28 mouse cellular contexts compared by ENCODE assay signal in genomic region chr13:12320148-12320547, GRCm38 (mm10). TPM values are rescaled to one million over a fixed set of nuclear protein-coding genes. Genes with fewer than 3 reads are reported as not detected.
DNase-seq lines count a peak whose midpoint lies in the region; ATAC-seq and TF ChIP-seq lines count a peak whose summit lies in the region.
"Had no signal": no experiment of that assay in that cellular context is flagged by ENCODE, and none has a peak within 500 bp of the region (broad histone marks: within the 10 kb centered on the region; RNA-seq: fewer than 3 reads in every experiment).

No protein-coding gene starts in this region.

- DNase-seq in heart, adult 2 months: no peak
- no peak for DNase-seq in heart, postnatal 25 days (ENCODE audit: low spot score)
- peak; percentile 90 for DNase-seq in heart, postnatal 0 days (ENCODE audit: low spot score)
- DNase-seq in cerebellum, adult 11 months: no peak
- no peak for DNase-seq in adrenal gland, postnatal 4 days (ENCODE audit: low spot score in 2 of 2)
- DNase-seq: adrenal gland, postnatal 25 days; B cell, adult 2 months; cerebellum, adult 9-11 months; kidney, adult 18-20 months; kidney, postnatal 25 days; liver; lung, adult 2 months; lung, postnatal 10 days; right cerebral cortex, postnatal 14 days; thymus, postnatal 14 days had no signal

- no peaks in the 10 kb centered on the region; the same call in none of the 2 replicates for H3K79me2 ChIP-seq in heart, adult 2 months (replicated peaks; ENCODE audit: control insufficient read depth, insufficient read depth, low read length)

- H3K4me2 ChIP-seq in heart, embryonic 12.5 days: peak overlapping the region; percentile 42
- H3K4me2 ChIP-seq in heart, postnatal 0 days (ENCODE audit: low read depth, low read length): peak overlapping the region; percentile 31; the same call in 1 of the 2 replicates
- H3K4me2 ChIP-seq: hindbrain, embryonic 15.5 days; kidney, embryonic 15.5 days; midbrain, embryonic 13.5 days; stomach, embryonic 15.5 days had no signal

- H3K27ac ChIP-seq in heart, adult 2 months: peak overlapping the region; percentile 90
- H3K27ac ChIP-seq in cortical plate, adult 2 months (ENCODE audit: insufficient read depth, low read length): peak overlapping the region; percentile 63; the same call in 1 of the 2 replicates
- H3K27ac ChIP-seq in heart, embryonic 12.5 days (ENCODE audit: poor library complexity, severe bottlenecking): peak overlapping the region; percentile 97
- peak overlapping the region; percentile 93 for H3K27ac ChIP-seq in heart, postnatal 0 days (ENCODE audit: low read depth)
- H3K27ac ChIP-seq: hindbrain, embryonic 10.5 days; hindbrain, embryonic 15.5 days; kidney, embryonic 15.5 days; liver, embryonic 14.5 days; macrophage; midbrain, embryonic 13.5 days; stomach, embryonic 15.5 days had no signal

- TF ChIP-seq CTCF in heart, adult 2 months (IDR thresholded peaks at IDR 0.05): no peak
- no peak for TF ChIP-seq CTCF in cortical plate, adult 2 months (IDR thresholded peaks at IDR 0.05; ENCODE audit: extremely low read depth, insufficient read depth, low read length)
- no peak for TF ChIP-seq CTCF in heart, postnatal 0 days (IDR thresholded peaks at IDR 0.05; ENCODE audit: low read depth)

- no peak overlapping the region for H3K4me3 ChIP-seq in heart, adult 2 months
- H3K4me3 ChIP-seq in cortical plate, adult 2 months (ENCODE audit: insufficient read depth, low read length): no peak overlapping the region
- no peak overlapping the region for H3K4me3 ChIP-seq in heart, embryonic 12.5 days
- no peak overlapping the region for H3K4me3 ChIP-seq in heart, postnatal 0 days (ENCODE audit: low read depth, low read length)
- H3K4me3 ChIP-seq: erythroblast, embryonic 14.5 days; hindbrain, embryonic 10.5 days; hindbrain, embryonic 15.5 days; kidney, embryonic 15.5 days; midbrain, embryonic 13.5 days; stomach, embryonic 15.5 days had no signal

- H3K9me3 ChIP-seq in heart, embryonic 12.5 days (replicated peaks): no peaks in the 10 kb centered on the region
- no peaks in the 10 kb centered on the region for H3K9me3 ChIP-seq in heart, postnatal 0 days (replicated peaks; ENCODE audit: control insufficient read depth, low read length)
- H3K9me3 ChIP-seq: hindbrain, embryonic 10.5 days; hindbrain, embryonic 15.5 days; kidney, embryonic 15.5 days; midbrain, embryonic 13.5 days; stomach, embryonic 15.5 days had no signal

- H3K9ac ChIP-seq in heart, adult 2 months (ENCODE audit: low read depth, low read length): peak overlapping the region; percentile 53
- H3K9ac ChIP-seq in heart, embryonic 12.5 days: peak overlapping the region; percentile 60
- H3K9ac ChIP-seq in heart, postnatal 0 days (replicated peaks; ENCODE audit: low read depth, low read length): peak overlapping the region; percentile 51; the same call in 1 of the 2 replicates
- H3K9ac ChIP-seq: hindbrain, embryonic 15.5 days; kidney, embryonic 15.5 days; liver, embryonic 14.5 days; midbrain, embryonic 13.5 days; stomach, embryonic 15.5 days had no signal

- 52% methylated on average over 2 of the region's 2 CpGs for WGBS in heart, adult 2 months
- 32% methylated on average over 2 of the region's 2 CpGs for WGBS in heart, embryonic 12.5 days
- WGBS in heart, postnatal 0 days: 17% methylated on average over 2 of the region's 2 CpGs

- H3K4me1 ChIP-seq in heart, adult 2 months (ENCODE audit: control insufficient read depth, insufficient read depth, low read length): peaks cover 5% of the 10 kb centered on the region; the same call in 1 of the 2 replicates
- peaks cover 3% of the 10 kb centered on the region for H3K4me1 ChIP-seq in cortical plate, adult 2 months (ENCODE audit: control insufficient read depth, insufficient read depth, low read length)
- H3K4me1 ChIP-seq in heart, embryonic 12.5 days (replicated peaks): peaks cover 81% of the 10 kb centered on the region
- H3K4me1 ChIP-seq in heart, postnatal 0 days (ENCODE audit: control insufficient read depth, insufficient read depth): peaks cover 39% of the 10 kb centered on the region
- H3K4me1 ChIP-seq: hindbrain, embryonic 10.5 days; hindbrain, embryonic 15.5 days; kidney, embryonic 15.5 days; midbrain, embryonic 13.5 days; stomach, embryonic 15.5 days had no signal

- H3K36me3 ChIP-seq in heart, adult 2 months (ENCODE audit: control insufficient read depth, insufficient read depth, low read length): peaks cover 17% of the 10 kb centered on the region
- H3K36me3 ChIP-seq in heart, embryonic 12.5 days: peaks cover 9% of the 10 kb centered on the region; the same call in 1 of the 2 replicates
- H3K36me3 ChIP-seq in heart, postnatal 0 days (replicated peaks; ENCODE audit: control insufficient read depth, insufficient read depth, low read length): peaks cover 3% of the 10 kb centered on the region; the same call in 1 of the 2 replicates
- H3K36me3 ChIP-seq: hindbrain, embryonic 10.5 days; hindbrain, embryonic 15.5 days; kidney, embryonic 15.5 days; midbrain, embryonic 13.5 days; stomach, embryonic 15.5 days had no signal

- H3K27me3 ChIP-seq in heart, adult 2 months (ENCODE audit: control insufficient read depth, insufficient read depth, low read length): no peaks in the 10 kb centered on the region
- no peaks in the 10 kb centered on the region for H3K27me3 ChIP-seq in heart, embryonic 12.5 days (replicated peaks)
- no peaks in the 10 kb centered on the region for H3K27me3 ChIP-seq in heart, postnatal 0 days (ENCODE audit: control insufficient read depth, insufficient read depth, low read length)
- H3K27me3 ChIP-seq: hindbrain, embryonic 15.5 days; kidney, embryonic 15.5 days; midbrain, embryonic 13.5 days; stomach, embryonic 15.5 days had no signal

- TF ChIP-seq EP300 in heart, adult 2 months (IDR thresholded peaks at IDR 0.05; ENCODE audit: insufficient read depth, low read depth, low read length): no peak
- TF ChIP-seq EP300 in heart, postnatal 0 days (IDR thresholded peaks at IDR 0.05; ENCODE audit: low read depth): peak; percentile 71

- ATAC-seq in heart, embryonic 12.5 days (ENCODE audit: insufficient number of reproducible peaks, low FRiP score): peak; percentile 33; the same call in 1 of the 2 replicates
- peak; percentile 68 for ATAC-seq in heart, postnatal 0 days (ENCODE audit: insufficient read depth, low read depth)
- ATAC-seq: inflammation-experienced regulatory T-cells, adult 6 months; midbrain, embryonic 13.5 days had no signal

- peak; percentile 43; the same call in 1 of the 2 replicates for TF ChIP-seq POLR2A in heart, adult 2 months (IDR thresholded peaks at IDR 0.05; ENCODE audit: insufficient read depth, low read depth, low read length)
- TF ChIP-seq POLR2A in cortical plate, adult 2 months (IDR thresholded peaks at IDR 0.05; ENCODE audit: extremely low read depth, insufficient read depth, low read length): no peak

- intact Hi-C loops in heart, adult 2 months (cut with DNase I): no loop called here
- intact Hi-C loops in heart, postnatal 25 days (cut with DNase I): no loop called here

RNA-seq across cellular contexts. Expression of gene Actn2, which starts 20.4 kb away (rescaled TPM):
- 1,000 to 10,000 TPM; 1,397 to 1,781 TPM for total RNA-seq in heart, adult 2 months (2021)
- 1,690 and 1,900 TPM in 2 replicates for polyA plus RNA-seq in heart, adult 2 months (2012; rRNA removed)
- total RNA-seq in heart, postnatal 25 days (2021): 1,000 to 10,000 TPM; 1,826 to 1,902 TPM
- 8.3 and 15.6 TPM in 2 replicates for polyA plus RNA-seq in cortical plate, adult 2 months (2012; rRNA removed)
- polyA plus RNA-seq in heart, embryonic 12.5 days (2016; fragmentation: Nextera tagmentation; extraction: Ambion mirVana): 1,360 and 1,370 TPM in 2 replicates
- 1,276 and 1,578 TPM in 2 replicates for total RNA-seq in heart, postnatal 0 days (2014; rRNA removed; ENCODE audit: low replicate concordance)
- polyA plus RNA-seq in heart, postnatal 0 days (2015; fragmentation: Nextera tagmentation; extraction: Ambion mirVana): 2,012 and 2,143 TPM in 2 replicates
- 10 to 100 TPM; 22.6 to 76.2 TPM for total RNA-seq in adrenal gland, postnatal 4 days (2021)
- total RNA-seq: common myeloid progenitor, adult 5-6 weeks; megakaryocyte-erythroid progenitor cell, adult 5-6 weeks had no signal
- polyA plus RNA-seq: erythroblast, embryonic 14.5 days; macrophage had no signal

Comparison
In these comparisons a context has a peak if more than half of its experiments do, and no peak if none do; other contexts are left out.
1. RNA of gene Actn2, which starts 20.4 kb away (total RNA-seq): 1,826 to 1,902 TPM in heart, postnatal 25 days, 1,397 to 1,781 TPM in heart, adult 2 months and 1,276 to 1,578 TPM in heart, postnatal 0 days; 22.6 to 76.2 TPM in adrenal gland, postnatal 4 days; every median in the first group is over 10 times any median in the second.
2. Peak in every context shown above with its lines, with median percentiles within 50 percentile points of each other: H3K27ac ChIP-seq and H3K9ac ChIP-seq.